Mouse (Mus musculus): Measurements from ENCODE around the gene Bcl2l11.

Bcl2l11 gene

GRCm38 (mm10) chr2:128137480-128138276 lies 11.8 kb downstream of the Bcl2l11 start:
- DNase-seq (ENCODE audit: low read depth, low spot score), result no peak

GRCm38 (mm10) chr2:128138924-128139323 lies 13.1 kb downstream of the Bcl2l11 start:
- DNase-seq (ENCODE audit: low read depth, low spot score), result no peak

DNA sequence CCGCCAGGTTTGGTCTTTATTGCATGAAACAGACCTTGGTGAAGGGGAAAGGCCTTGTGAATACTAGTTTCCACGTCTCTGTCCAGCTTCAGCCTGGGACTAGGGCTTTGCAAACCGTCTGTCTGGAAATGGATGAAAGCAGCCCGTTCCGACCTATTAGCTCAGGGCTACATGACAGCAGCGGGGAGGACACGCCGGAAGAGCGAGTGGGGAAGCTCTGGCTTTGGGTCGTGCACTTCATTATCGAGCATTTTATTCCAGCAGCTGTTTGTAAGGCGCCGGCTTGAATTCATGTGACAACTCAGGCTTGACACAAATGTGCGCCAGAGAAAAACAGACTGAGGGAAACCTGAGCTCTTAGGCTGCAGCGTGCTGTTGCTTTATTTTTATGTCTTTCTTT lies 13.9 kb downstream of the Bcl2l11 start:
- DNase-seq (ENCODE audit: low read depth, low spot score), result no peak

- no peak for DNase-seq (ENCODE audit: low read depth, low spot score)
Observed at GRCm38 (mm10) chr2:128140183-128140582, 14.3 kb downstream of the Bcl2l11 start.

DNA sequence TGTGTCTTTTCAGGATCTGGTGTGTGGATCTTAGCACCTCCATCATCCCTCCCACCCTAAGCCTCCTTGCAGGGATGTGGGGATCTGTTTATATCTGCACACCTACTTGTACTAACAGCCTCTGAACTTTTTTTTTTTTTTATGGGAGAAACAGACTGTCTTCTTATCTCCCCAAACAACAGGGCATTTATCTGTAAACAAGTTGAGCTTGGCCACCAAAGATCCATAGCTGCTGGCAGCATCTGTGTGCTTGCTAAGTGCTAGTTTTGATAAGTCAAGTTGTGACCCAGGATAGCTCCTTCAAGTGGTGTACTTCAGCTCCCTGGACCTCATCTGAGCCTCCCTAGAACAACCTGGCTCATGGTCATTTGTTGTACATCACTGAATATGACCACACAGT lies 18.2 kb downstream of the Bcl2l11 start:
- no peak for DNase-seq (ENCODE audit: low read depth, low spot score)

DNA sequence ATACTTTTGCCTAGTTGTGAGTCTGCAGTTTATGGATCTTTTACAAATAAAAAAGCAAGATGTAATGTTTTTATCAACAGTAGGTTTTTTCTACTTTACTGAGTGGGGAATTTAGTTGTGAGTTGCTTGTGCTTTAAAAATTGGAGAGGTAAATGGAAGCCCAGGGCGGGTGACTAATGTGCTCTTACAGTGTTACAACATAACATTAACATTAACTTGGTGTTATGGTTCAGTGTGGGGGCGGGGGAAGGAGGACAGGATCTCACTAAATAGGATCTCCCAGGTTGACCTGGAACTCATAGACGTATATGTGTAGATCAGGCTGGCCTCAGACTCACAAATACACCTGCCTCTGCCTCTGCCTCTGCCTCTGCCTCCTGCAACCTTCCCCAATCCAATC lies 19.6 kb downstream of the Bcl2l11 start:
- DNase-seq (ENCODE audit: low read depth, low spot score), result no peak

- no peak for DNase-seq (ENCODE audit: low read depth, low spot score)
Observed at GRCm38 (mm10) chr2:128149596-128149995, 23.8 kb downstream of the Bcl2l11 start.

- DNase-seq (ENCODE audit: low read depth, low spot score), result no peak
Observed at GRCm38 (mm10) chr2:128152211-128152610, 26.4 kb downstream of the Bcl2l11 start.

DNA sequence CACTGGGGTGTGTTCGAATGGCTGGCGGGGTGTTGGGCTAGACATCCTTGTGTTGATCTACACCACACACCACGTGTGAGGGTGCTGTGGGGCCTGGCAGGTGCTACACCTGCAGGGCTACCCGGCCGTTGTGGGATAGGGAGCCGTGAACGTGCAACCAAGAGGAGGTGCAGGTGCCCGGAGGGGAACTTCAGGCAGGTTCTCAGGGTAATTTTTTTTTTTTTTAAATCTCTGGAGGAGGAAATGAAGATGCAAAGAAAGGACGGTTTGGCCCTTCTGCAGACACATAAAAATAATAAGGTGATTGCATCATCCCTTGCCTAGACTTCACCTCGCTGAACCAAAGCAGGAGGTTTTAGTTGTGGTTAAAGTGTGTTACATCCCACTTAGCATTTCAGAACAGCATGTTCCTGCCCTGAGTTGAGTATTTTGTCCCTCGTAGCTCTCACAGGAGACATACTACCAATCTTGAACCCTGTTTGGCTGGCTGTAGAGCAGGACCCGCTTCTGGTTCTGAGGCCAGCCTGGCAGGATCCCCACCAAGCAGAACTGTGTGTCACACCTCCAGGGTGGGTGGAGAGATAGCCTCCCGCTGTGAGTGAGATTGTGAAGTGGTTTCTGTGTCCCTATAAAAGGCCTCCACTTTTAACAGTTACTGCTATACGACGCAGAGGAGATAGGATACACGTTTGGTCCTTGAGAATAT lies 27.2 kb downstream of the Bcl2l11 start:
- DNase-seq (ENCODE audit: low read depth, low spot score), result no peak

DNA sequence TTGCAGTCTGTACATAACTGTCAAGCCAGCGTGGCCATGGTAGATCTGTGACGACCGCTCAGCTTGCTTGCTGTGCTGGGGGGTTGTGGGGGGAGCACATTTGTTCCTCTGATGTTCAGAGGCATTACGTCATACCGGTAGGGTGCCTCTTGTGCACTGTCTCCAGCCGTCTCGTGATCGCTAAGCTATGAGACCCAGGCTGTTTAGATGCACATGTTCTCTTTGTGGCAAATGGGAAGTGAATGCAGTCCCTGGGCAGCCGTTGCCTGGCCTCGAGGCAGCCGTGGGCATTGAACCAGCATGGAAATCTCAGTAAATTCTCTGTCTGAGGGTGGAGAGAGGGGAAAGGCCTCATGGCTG lies 27.7 kb downstream of the Bcl2l11 start:
- no peak for DNase-seq (ENCODE audit: low read depth, low spot score)

DNA sequence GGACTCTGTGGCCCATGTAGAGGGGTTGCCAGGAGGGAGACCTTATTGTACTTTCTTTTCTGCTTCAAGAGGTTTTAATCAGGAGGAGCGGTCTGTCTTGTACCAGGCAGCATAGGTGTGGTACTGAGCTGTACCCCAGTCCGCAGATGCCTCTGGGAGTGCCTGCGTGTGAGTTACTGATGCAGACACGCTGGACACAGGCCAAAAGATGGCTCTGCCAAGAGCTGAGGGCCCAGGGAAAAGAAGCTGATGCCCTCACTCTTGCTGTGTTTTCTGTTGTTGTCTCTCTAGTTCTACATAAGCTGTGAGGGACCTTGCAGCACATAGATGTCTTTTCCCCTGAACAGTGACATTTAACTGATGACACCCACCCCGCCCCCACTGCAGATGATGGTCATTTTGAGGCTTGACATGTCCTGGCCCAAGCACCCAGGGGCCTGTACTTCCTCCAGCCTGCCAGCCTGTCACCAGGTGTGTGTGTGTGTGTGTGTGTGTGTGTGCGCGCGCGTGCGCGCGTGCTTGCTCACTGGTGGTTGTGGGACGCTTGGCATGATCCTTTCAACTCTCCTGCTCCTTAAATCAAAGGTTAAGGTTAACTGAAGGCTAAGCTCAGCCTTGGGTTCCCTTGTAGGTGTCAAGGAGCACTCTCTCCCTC lies 29.7 kb downstream of the Bcl2l11 start:
- DNase-seq (ENCODE audit: low read depth, low spot score), result no peak

GRCm38 (mm10) chr2:128156067-128156462 lies 30.2 kb downstream of the Bcl2l11 start:
- DNase-seq (ENCODE audit: low read depth, low spot score), result no peak

- DNase-seq (ENCODE audit: low read depth, low spot score), result no peak
Observed at GRCm38 (mm10) chr2:128156557-128157412, 30.9 kb downstream of the Bcl2l11 start.

- DNase-seq (ENCODE audit: low read depth, low spot score), result peak; percentile 46
Observed at GRCm38 (mm10) chr2:128158734-128159410, 33.0 kb downstream of the Bcl2l11 start.

GRCm38 (mm10) chr2:128159619-128160125 lies 33.8 kb downstream of the Bcl2l11 start:
- no peak for DNase-seq (ENCODE audit: low read depth, low spot score)

GRCm38 (mm10) chr2:128163177-128163576 lies 37.3 kb downstream of the Bcl2l11 start:
- no peak for DNase-seq (ENCODE audit: low read depth, low spot score)

DNA sequence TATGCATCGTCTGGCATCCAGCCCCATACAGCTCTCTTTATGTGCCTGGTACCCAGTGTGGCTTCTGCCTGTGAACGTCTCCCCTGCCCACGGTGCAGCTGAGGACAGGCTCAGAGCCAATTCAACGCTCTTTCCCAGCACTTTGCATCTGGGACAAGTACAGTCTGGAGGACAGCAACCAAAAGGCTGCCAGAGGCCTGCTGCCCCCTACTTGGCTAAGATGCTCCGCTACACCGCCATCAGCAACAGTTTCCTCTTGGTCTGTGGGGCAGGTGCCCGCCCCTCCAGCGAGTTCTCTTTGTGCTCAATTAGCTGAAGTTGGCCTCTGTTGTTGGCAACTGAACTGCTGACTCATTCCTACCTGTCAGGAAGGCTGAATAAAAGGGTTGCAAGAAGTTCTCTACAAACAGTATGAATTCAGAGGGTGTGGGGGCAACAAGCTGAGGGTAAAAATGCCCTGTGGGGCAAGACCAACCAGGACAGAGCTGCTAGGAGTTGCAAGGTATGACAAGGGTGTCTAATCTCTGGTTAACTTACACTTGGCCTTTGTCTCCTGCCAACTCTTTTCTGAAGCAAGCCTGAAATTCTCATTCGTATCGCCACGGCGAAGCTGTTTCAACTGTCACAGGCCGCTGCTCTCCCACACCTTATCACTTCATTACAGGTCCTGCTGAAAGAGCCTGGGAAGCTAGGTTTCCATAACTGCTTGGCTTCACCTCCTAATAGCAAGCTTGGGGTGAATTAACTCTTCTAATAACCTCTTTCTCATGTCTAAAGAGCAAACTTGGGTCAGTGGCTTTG lies 41.0 kb downstream of the Bcl2l11 start:
- no peak for DNase-seq (ENCODE audit: low read depth, low spot score)

GRCm38 (mm10) chr2:128167930-128168329 lies 42.1 kb downstream of the Bcl2l11 start:
- DNase-seq (ENCODE audit: low read depth, low spot score), result no peak

DNA sequence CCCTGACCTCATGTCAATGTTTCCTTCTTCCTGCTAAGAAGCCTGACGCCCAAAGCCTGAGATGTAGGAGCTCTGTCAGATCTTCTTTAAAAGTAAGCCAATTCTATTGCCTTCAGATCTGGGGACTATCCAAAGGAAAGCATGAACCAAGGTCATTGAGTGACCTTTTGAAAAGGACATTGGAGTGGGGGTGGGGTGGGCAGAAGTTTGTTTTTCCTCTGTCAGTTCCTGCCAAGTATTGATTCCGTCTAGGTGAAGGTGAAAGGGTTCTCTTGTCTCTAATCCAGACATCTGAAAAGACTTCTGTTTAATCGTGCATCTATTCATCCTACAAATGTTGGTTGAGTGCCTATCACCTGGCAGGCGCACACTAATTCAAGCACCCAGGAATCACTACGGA lies 43.6 kb downstream of the Bcl2l11 start:
- DNase-seq (ENCODE audit: low read depth, low spot score), result no peak

DNA sequence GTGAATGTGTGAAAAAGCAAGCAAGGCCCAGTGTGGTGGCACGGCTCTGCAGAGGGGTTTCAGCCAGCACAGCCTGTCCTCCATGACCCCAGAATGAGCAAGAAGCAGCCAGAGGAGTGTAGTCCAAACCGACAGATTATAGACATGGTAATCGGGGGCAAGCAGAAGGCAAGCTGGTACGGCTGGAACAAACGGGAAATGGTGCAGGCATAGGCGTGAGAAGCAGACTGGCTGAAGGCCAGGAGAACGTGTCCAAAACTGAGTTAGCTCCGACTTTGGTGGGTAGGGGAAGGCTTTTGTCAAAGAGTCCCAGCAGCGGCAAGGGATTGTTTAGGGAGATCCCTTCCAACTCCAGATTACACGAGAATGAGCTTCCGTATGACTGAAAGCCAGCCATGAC lies 44.1 kb downstream of the Bcl2l11 start:
- no peak for DNase-seq (ENCODE audit: low read depth, low spot score)
